Comparison of ENCODE assay signal across 17 mouse cellular contexts in the genomic region with DNA sequence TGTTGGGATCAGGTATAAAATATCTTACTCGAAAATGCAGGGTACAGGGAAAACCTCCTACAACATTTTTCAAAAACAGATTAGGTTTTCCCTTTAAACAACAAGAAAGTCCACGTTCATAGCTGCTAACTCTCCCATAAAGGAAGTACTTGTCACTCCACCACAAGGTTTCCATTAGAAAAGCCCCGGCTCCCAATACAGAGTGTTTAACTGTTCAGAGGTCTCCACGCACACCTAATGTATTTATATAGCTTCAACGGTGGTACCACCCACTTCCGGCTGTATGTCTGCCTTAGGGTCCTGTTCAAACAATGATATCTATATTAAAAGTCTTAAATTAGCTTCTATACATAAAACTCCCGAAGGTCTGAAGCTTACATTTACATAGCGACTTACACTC.
"Had no signal": no experiment of that assay in that cellular context is flagged by ENCODE, and none has a peak within 500 bp of the region (broad histone marks: within the 10 kb centered on the region; RNA-seq: fewer than 3 reads in every experiment).

No protein-coding gene starts in this region.

- DNase-seq: kidney, adult 8-10 months; kidney, postnatal 14 days; lung, adult 18-20 months; retina, postnatal 1 day; right cerebral cortex, postnatal 25 days; spleen, adult 18-20 months; thymus, postnatal 25 days had no signal

- ATAC-seq: intestine, postnatal 0 days; midbrain, embryonic 13.5 days; midbrain, embryonic 16.5 days had no signal

- H3K27ac ChIP-seq: liver, embryonic 15.5 days; macrophage; midbrain, embryonic 13.5 days; neural tube, embryonic 13.5 days; stomach, embryonic 15.5 days had no signal

- H3K9me3 ChIP-seq: kidney, embryonic 15.5 days; liver, embryonic 15.5 days; midbrain, embryonic 13.5 days; neural tube, embryonic 13.5 days; stomach, embryonic 15.5 days had no signal

- H3K36me3 ChIP-seq: liver, embryonic 15.5 days; midbrain, embryonic 13.5 days; neural tube, embryonic 13.5 days had no signal

- H3K27me3 ChIP-seq: kidney, embryonic 15.5 days; liver, embryonic 15.5 days; midbrain, embryonic 13.5 days; neural tube, embryonic 13.5 days; stomach, embryonic 15.5 days had no signal

- H3K9ac ChIP-seq: kidney, embryonic 15.5 days; liver, embryonic 15.5 days; midbrain, embryonic 13.5 days; neural tube, embryonic 13.5 days; stomach, embryonic 15.5 days had no signal

- H3K4me1 ChIP-seq: liver, embryonic 15.5 days; stomach, embryonic 15.5 days had no signal

- H3K4me2 ChIP-seq: kidney, embryonic 15.5 days; liver, embryonic 11.5 days; liver, embryonic 15.5 days; midbrain, embryonic 13.5 days; neural tube, embryonic 13.5 days; stomach, embryonic 15.5 days had no signal

- H3K4me3 ChIP-seq: kidney, embryonic 15.5 days; liver, embryonic 15.5 days; midbrain, embryonic 13.5 days; myocyte; neural tube, embryonic 13.5 days; stomach, embryonic 15.5 days had no signal
